Mouse (Mus musculus) cerebellum, adult 2 months (tissue): ENCODE results near the gene Sash1. TPM values are rescaled to one million over a fixed set of nuclear protein-coding genes. Genes with fewer than 3 reads are reported as not detected.
A peak's percentile ranks its signal among the peaks of the same experiment; 100 is the strongest.

Experiments used
- DNase-seq, 2 experiments: peaks; one replicate each; pipeline ENCODE4 v3.0.0; 2021
- H3K27ac ChIP-seq: fragments of 200-500 bp; 2 replicates; pipeline ENCODE4 v1.5.1; 2012; ENCODE audit warnings: low read length, control low read depth, inconsistent platforms; ENCODE audit not compliant: insufficient read depth
- H3K27me3 ChIP-seq: fragments of 200-500 bp; 2 replicates; pipeline ENCODE4 v1.6.1; 2012; ENCODE audit warnings: inconsistent platforms, mild to moderate bottlenecking, low read length, moderate library complexity; ENCODE audit not compliant: control insufficient read depth, insufficient read depth
- H3K4me1 ChIP-seq: fragments of 200-500 bp; 2 replicates; pipeline ENCODE4 v1.6.1; 2011; ENCODE audit warnings: low read length; ENCODE audit not compliant: control insufficient read depth, insufficient read depth
- H3K4me3 ChIP-seq: fragments of 200-500 bp; replicated peaks from 2 replicates; pipeline ENCODE3; 2011; ENCODE audit warnings: mild to moderate bottlenecking, low read depth, low read length, control low read depth; ENCODE audit not compliant: insufficient read depth
- CTCF ChIP-seq: fragments of 200-500 bp; IDR thresholded peaks from 2 replicates; pipeline ENCODE4 v1.5.1; 2011; ENCODE audit warnings: low read depth, mild to moderate bottlenecking, control low read depth, low read length, moderate library complexity, borderline replicate concordance; ENCODE audit not compliant: insufficient read depth
- POLR2A ChIP-seq: fragments of 200-500 bp; IDR thresholded peaks from 2 replicates; pipeline ENCODE4 v1.6.1; 2011; ENCODE audit warnings: low read length, control low read depth, borderline replicate concordance; ENCODE audit not compliant: insufficient read depth
- WGBS: fragments of 180-500 bp; shearing (Covaris S2); methylation state at CpG from one replicate; pipeline ENCODE4 v1.1.7; 2018; 5-methylcytosine and 5-hydroxymethylcytosine counted together
- polyA plus RNA-seq: library from polyadenylated mRNA; depleted of rRNA; stranded (reverse); fragments of >200 nt; gene quantifications from 2 replicates; pipeline ENCODE4 v1.2.3, GENCODE M21; 2012

The Sash1 gene
- polyA plus RNA-seq, 1 experiment, result 28.0 TPM

- TF ChIP-seq CTCF, result no peak
- no peak for TF ChIP-seq POLR2A
- Histone ChIP-seq H3K27ac (no peak overlapping the region), H3K4me1 (no peaks in the 10 kb centered on the region), H3K4me3 (no peak overlapping the region), H3K27me3 (no peaks in the 10 kb centered on the region)
- no peak for DNase-seq
- 39% methylated on average over 7 of the region's 7 CpGs for WGBS
These were observed 133.4 kb downstream of the Sash1 start for GRCm38 (mm10) chr10:8752436-8752835.

- DNase-seq, result no peak
- Histone ChIP-seq H3K27me3 (no peaks in the 10 kb centered on the region), H3K4me3 (no peak overlapping the region), H3K4me1 (no peaks in the 10 kb centered on the region), H3K27ac (no peak overlapping the region)
- WGBS, result 29% methylated on average over 11 of the region's 11 CpGs
- TF ChIP-seq CTCF, result no peak
- no peak for TF ChIP-seq POLR2A
These were observed 136.3 kb downstream of the Sash1 start for GRCm38 (mm10) chr10:8749537-8749936.

GRCm38 (mm10) chr10:8747450-8748212 is 138.2 kb downstream of the Sash1 start:
- no peaks in the 10 kb centered on the region for H3K27me3 ChIP-seq
- 81% methylated on average over 21 of the region's 21 CpGs for WGBS
- no peak for DNase-seq
- TF ChIP-seq POLR2A, result no peak
- TF ChIP-seq CTCF, result no peak
- H3K27ac ChIP-seq, result no peak overlapping the region
- H3K4me1 ChIP-seq, result no peaks in the 10 kb centered on the region
- H3K4me3 ChIP-seq, result no peak overlapping the region

GRCm38 (mm10) chr10:8746082-8746696 is 139.7 kb downstream of the Sash1 start:
- Histone ChIP-seq H3K27ac (no peak overlapping the region), H3K4me1 (no peaks in the 10 kb centered on the region), H3K4me3 (no peak overlapping the region), H3K27me3 (no peaks in the 10 kb centered on the region)
- TF ChIP-seq POLR2A (no peak), CTCF (no peak)
- no peak for DNase-seq
- WGBS, result 85% methylated on average over 14 of the region's 14 CpGs

GRCm38 (mm10) chr10:8742872-8743271 is 143.0 kb downstream of the Sash1 start:
- Histone ChIP-seq H3K27me3 (no peaks in the 10 kb centered on the region), H3K27ac (no peak overlapping the region), H3K4me1 (no peaks in the 10 kb centered on the region), H3K4me3 (no peak overlapping the region)
- WGBS, result 40% methylated on average over 2 of the region's 2 CpGs
- DNase-seq, result no peak
- TF ChIP-seq POLR2A, result no peak
- peak; percentile 58; the same call in 1 of the 2 replicates for TF ChIP-seq CTCF

GRCm38 (mm10) chr10:8741505-8741904 is 144.4 kb downstream of the Sash1 start:
- no peak overlapping the region for H3K4me3 ChIP-seq
- 90% methylated on average over 9 of the region's 9 CpGs for WGBS
- H3K27ac ChIP-seq, result no peak overlapping the region
- no peaks in the 10 kb centered on the region for H3K4me1 ChIP-seq
- DNase-seq, result no peak
- no peak for TF ChIP-seq CTCF
- no peak for TF ChIP-seq POLR2A
- no peaks in the 10 kb centered on the region for H3K27me3 ChIP-seq

GRCm38 (mm10) chr10:8740797-8741196 is 145.1 kb downstream of the Sash1 start:
- H3K4me3 ChIP-seq, result no peak overlapping the region
- H3K4me1 ChIP-seq, result no peaks in the 10 kb centered on the region
- no peak overlapping the region for H3K27ac ChIP-seq
- no peak for DNase-seq
- H3K27me3 ChIP-seq, result no peaks in the 10 kb centered on the region
- TF ChIP-seq CTCF (no peak), POLR2A (no peak)
- 98% methylated on average over 5 of the region's 5 CpGs for WGBS

GRCm38 (mm10) chr10:8729387-8730337 is 156.2 kb downstream of the Sash1 start:
- Histone ChIP-seq H3K4me3 (no peak overlapping the region), H3K4me1 (no peaks in the 10 kb centered on the region), H3K27ac (no peak overlapping the region), H3K27me3 (no peaks in the 10 kb centered on the region)
- peak in 1 of 2 experiments; percentile 35 for DNase-seq
- TF ChIP-seq POLR2A, result no peak
- TF ChIP-seq CTCF, result no peak
- 22% methylated on average over 34 of the region's 34 CpGs for WGBS
